Mouse (Mus musculus) 3T3-L1 (cell line): ENCODE measurements around the gene Ubxn11.
A peak's percentile ranks its signal among the peaks of the same experiment; 100 is the strongest.

Experiments used
- DNase-seq: peaks from one replicate; pipeline ENCODE4 v3.0.0-alpha.2; 2015; ENCODE audit warnings: low read depth, low spot score

The Ubxn11 gene

GRCm38 (mm10) chr4:134118126-134118800 is 15.9 kb downstream of the Ubxn11 start:
- no peak for DNase-seq

- no peak for DNase-seq
Measured at GRCm38 (mm10) chr4:134119042-134119441, 16.7 kb downstream of the Ubxn11 start.

GRCm38 (mm10) chr4:134119644-134120043 is 17.3 kb downstream of the Ubxn11 start:
- DNase-seq: peak; percentile 52

- no peak for DNase-seq
Measured at GRCm38 (mm10) chr4:134120192-134120805, 17.9 kb downstream of the Ubxn11 start.

GRCm38 (mm10) chr4:134120916-134121315 is 18.5 kb downstream of the Ubxn11 start:
- no peak for DNase-seq

- no peak for DNase-seq
Measured at GRCm38 (mm10) chr4:134121571-134121970, 19.2 kb downstream of the Ubxn11 start.

- DNase-seq: peak; percentile 59
Measured at GRCm38 (mm10) chr4:134122281-134122680, 19.9 kb downstream of the Ubxn11 start.

- DNase-seq: no peak
Measured at GRCm38 (mm10) chr4:134123147-134123546, 20.8 kb downstream of the Ubxn11 start.

GRCm38 (mm10) chr4:134123680-134124551 is 21.5 kb downstream of the Ubxn11 start:
- DNase-seq: peak; percentile 68

GRCm38 (mm10) chr4:134125383-134126060 is 23.2 kb downstream of the Ubxn11 start:
- no peak for DNase-seq

GRCm38 (mm10) chr4:134126300-134127120 is 24.1 kb downstream of the Ubxn11 start:
- DNase-seq: no peak

- peak; percentile 54 for DNase-seq
Measured at GRCm38 (mm10) chr4:134127121-134127455, 24.7 kb downstream of the Ubxn11 start.

GRCm38 (mm10) chr4:134127793-134128192 is 25.4 kb downstream of the Ubxn11 start:
- peak; percentile 31 for DNase-seq

- DNase-seq: peak; percentile 76
Measured at GRCm38 (mm10) chr4:134128221-134128982, 26.0 kb downstream of the Ubxn11 start, which contains the start of gene Sh3bgrl3. Gene Sh3bgrl3 (minus strand): TSS chr4:134128789.

- no peak for DNase-seq
Measured at GRCm38 (mm10) chr4:134128983-134129362, 26.6 kb downstream of the Ubxn11 start.

- DNase-seq: no peak
Measured at GRCm38 (mm10) chr4:134129482-134129881, 27.1 kb downstream of the Ubxn11 start.

GRCm38 (mm10) chr4:134132117-134132516 is 29.7 kb downstream of the Ubxn11 start:
- DNase-seq: peak; percentile 67

- DNase-seq: peak; percentile 94
Measured at GRCm38 (mm10) chr4:134132519-134133095, 30.2 kb downstream of the Ubxn11 start.

GRCm38 (mm10) chr4:134136280-134136926 is 34.0 kb downstream of the Ubxn11 start:
- peak; percentile 64 for DNase-seq
